Mouse (Mus musculus) monocyte, adult 2 months (primary cell): Measurements from ENCODE around the gene Epha4.

Experiments used
- DNase-seq, 2 experiments: peaks; one replicate each; pipeline ENCODE4 v3.0.0; 2022; ENCODE audit warnings: low spot score in 2 of 2, low read depth in 1 of 2

Epha4 gene

GRCm38 (mm10) chr1:77336937-77337336 lies 178.0 kb downstream of the Epha4 start:
- DNase-seq, result no peak

GRCm38 (mm10) chr1:77318597-77319127 lies 196.2 kb downstream of the Epha4 start:
- DNase-seq, result no peak
